Mouse (Mus musculus): Measurements from ENCODE around the gene Cyp2c23. TPM values are rescaled to one million over a fixed set of nuclear protein-coding genes. Genes with fewer than 3 reads are reported as not detected.

The Cyp2c23 gene
- total RNA-seq, 2 experiments from 2014 or later = not detected

GRCm38 (mm10) chr19:44026956-44027530, 2.0 kb downstream of the Cyp2c23 start:
- intact Hi-C loops (cut with DNase I) = no loop called here
- no peak for DNase-seq

- intact Hi-C loops (cut with DNase I) = no loop called here
- no peak for DNase-seq
These were observed 4.0 kb downstream of the Cyp2c23 start for GRCm38 (mm10) chr19:44024921-44025585.

- intact Hi-C loops (cut with DNase I) = no loop called here
- DNase-seq = peak; percentile 2
These were observed 5.9 kb downstream of the Cyp2c23 start for GRCm38 (mm10) chr19:44023066-44023465.

DNA sequence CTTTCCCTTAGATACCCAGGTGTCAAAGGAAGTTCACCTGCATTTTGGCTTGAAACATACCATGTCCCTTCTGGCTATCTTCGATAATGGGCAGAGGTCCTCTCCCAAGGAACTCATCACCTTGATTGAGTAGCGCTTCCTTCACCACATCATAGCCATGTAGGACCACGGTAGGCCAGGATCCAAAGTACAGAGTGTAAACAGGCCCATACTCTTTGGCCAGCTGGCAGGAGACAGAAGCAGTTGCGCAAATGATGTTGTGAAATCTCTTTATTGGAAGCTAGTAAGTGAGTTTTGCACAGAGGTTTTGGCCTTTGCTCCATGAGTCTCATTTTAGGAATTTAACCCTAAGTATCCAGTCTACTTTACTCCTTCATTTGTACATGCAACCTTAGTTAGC, 7.5 kb downstream of the Cyp2c23 start:
- DNase-seq = no peak
- intact Hi-C loops (cut with DNase I) = no loop called here

GRCm38 (mm10) chr19:44019739-44020138, 9.3 kb downstream of the Cyp2c23 start:
- DNase-seq = no peak
- intact Hi-C loops (cut with DNase I) = no loop called here

- DNase-seq = no peak
- intact Hi-C loops (cut with DNase I) = no loop called here
These were observed 15.1 kb downstream of the Cyp2c23 start for GRCm38 (mm10) chr19:44013862-44014261.

DNA sequence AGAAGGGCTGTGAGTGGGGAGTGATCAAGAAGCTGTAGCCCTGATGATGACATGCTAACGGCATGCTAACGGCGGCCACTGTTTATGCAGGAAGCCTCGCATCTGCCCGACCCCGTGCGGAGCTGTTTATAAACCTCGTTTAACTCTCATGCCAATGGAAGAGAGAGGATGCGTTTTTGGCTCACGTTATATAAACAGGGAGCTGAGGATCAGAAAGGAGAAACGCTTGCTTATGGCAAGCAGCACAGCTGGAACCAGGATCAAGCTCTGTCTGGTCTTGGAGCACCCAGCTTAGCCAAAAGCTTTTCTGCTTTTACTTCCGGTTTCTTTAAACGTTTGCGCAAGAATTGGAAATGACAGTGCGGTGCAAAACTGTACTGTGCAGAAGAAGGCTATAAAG, 20.2 kb downstream of the Cyp2c23 start:
- intact Hi-C loops (cut with DNase I) = no loop called here
- peak; percentile 3 for DNase-seq

DNA sequence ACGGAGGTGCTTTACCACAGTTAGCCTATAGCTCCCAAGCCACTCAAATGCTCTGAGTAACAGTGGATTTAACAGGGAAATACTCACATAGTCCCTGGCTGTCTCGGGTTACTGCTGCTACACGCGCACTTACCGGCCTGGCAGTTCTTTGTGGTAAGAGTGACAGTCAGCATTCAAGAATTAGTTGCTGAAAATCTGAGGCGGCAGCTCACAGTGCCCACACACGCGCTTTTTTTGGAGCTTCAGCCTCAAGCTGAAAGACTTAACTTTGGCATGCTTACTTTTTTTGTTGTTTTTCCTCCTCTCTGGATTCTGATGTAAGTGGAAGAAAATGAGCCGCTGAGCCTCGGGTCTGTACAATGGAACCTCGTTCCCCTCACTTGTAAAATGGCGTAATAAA, 21.8 kb downstream of the Cyp2c23 start:
- no peak for DNase-seq
- intact Hi-C loops (cut with DNase I) = no loop called here

GRCm38 (mm10) chr19:44005025-44005424, 24.0 kb downstream of the Cyp2c23 start:
- DNase-seq = no peak
- intact Hi-C loops (cut with DNase I) = no loop called here

GRCm38 (mm10) chr19:44004261-44004660, 24.7 kb downstream of the Cyp2c23 start:
- no peak for DNase-seq

DNA sequence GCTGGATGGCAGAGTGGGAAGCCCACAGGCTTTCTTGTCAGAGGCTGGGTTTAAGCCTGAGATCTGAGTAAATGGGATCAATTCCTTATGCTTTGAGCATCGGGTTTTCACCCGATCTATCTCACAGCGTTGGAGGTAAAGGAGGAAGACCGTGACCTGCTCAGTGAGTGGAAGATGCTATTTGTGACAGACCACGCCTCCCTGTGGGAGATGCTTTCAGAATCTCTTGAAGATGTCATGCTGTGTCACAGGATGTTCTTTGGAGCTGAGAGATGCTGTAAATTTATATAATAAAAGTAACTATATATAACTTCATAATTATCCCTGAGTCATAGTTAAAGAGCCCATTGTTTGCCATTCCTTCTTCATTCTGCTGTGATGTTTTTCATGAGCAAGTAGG, 28.3 kb downstream of the Cyp2c23 start:
- no peak for DNase-seq
- intact Hi-C loops (cut with DNase I) = no loop called here

More at GRCm38 (mm10) chr19:44004261-44004660, 24.7 kb downstream of the Cyp2c23 start:
- intact Hi-C loops (cut with DNase I) = no loop called here

DNA sequence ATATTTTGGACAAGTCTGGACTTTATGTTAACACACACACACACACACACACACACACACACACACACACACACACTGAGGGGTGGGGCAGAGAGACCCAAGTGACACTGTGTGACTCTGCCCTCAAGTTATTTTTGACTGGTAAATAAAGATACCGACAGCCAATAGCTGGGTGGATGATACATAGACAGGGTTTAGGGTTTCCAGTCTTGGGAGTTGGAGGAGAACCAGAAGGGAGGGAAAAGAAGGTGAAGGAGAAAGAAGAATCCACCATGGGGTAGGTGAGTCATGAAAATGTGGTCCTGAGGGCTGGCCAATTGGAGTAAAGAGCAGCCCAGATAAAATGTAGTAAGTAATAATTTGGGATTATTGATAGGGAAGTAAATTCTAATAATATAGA, 28.9 kb downstream of the Cyp2c23 start:
- intact Hi-C loops (cut with DNase I) = no loop called here
- DNase-seq = no peak

DNA sequence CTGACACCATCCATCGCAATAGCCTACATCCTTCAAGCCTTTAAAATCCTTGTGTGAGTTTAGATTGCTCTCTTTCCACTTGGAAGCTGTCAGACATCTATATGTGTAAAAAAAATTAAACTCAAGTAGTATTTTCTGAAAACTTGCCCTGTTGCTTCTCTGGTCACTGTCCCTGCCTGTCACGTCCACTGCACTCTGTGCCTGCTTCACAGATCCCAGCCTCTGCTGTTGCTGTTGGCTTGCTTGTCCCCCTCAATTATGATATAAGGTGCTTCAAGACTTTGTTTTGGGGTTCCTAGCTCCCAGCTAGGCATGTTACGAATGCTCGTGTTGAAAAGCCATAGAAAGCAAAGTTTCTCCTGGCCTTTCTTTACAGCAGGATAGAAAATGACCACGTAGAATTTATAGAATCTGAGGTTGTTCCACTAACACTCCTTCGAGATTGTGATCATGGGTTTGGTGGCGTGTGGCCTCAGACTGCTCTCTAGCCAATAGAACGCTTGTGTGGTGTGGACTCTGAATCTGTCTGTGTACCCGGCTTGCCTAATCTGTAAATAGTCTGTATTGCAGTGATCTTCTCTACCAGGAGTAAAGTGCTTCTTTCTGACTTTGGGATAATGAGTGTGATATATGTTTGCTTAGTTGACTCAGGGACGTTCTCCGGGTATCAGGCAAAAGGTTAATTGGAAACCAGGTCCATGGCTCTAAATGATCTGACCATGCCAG, 30.0 kb downstream of the Cyp2c23 start:
- no peak for DNase-seq
- intact Hi-C loops (cut with DNase I) = no loop called here

DNA sequence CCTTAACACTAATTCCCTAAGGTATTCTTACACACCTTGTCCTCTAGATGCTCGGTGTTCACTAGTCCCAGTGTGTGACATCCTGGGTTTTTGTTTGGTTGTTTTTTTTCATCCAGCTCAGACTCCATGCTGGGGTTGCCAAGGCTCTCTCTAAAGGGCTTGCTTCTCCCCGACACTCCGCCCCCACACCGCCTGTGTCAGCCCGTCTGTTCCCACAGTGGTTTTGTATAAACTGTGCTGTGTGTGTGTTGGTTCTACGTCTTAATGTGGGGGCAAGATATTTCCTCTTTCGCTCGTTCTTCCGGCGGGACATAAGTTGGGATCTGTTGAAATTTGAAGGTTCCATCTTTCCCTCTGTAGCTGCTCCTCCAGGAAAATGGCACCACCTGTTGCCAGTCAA, 30.9 kb downstream of the Cyp2c23 start:
- intact Hi-C loops (cut with DNase I) = no loop called here
- no peak for DNase-seq

DNA sequence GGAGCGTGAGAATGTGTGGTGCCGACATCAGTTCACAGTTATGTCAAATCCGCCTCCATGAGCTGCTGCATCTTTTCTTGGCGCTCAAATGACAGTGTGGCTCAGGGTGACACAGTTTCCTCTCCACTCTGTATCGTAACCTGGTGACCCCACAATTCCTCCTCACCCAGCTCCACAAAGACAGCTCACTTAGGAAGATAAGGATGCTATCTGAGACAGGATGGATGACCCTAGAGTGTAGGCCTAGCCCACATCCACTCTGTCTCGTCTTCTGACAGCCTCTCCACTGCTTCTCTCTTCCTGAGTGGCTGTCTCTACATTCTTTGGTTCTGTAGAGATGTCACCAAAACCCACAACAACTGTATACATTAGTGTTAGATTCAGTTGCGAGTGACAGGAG, 33.6 kb downstream of the Cyp2c23 start:
- intact Hi-C loops (cut with DNase I) = no loop called here
- DNase-seq = no peak

DNA sequence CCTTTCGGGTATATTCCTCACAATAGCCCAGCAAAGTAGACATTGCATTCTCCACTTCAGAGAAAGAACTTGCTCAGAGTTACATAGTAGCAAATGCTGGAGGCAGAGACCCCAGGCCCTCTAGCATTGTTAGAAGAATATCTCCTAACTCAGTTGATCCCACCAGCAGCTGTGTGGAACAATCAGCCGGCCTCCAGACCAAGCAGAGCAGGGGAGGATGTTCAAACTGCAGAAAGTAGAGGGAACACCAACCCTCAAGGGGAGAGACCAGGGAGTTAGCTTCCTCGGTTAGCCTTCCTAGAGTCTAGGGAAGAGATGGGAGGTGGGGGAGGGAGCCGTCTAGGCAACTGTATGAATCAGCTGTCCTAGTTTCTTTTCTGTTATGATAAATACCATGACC, 36.5 kb downstream of the Cyp2c23 start:
- DNase-seq = no peak
- intact Hi-C loops (cut with DNase I) = no loop called here

DNA sequence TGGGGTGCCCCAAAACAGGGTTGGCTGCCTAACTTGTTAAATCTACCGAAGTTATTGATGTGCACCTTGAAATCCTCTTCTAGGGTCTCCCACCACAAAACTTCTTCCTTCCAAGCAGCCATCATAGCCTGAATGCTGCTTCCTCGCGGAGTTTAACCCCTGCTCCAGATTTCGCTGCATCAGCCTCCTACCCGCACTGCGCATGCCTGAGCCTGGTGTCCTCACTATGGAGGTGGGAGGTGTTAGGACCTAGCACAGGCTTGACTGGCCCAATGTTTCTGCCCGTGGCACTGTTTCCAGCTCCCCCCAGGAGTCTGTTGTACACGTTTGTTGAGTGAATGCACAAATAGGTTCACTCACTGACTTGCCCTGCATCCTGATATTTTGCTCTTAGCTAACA, 38.6 kb downstream of the Cyp2c23 start:
- no peak for DNase-seq
- intact Hi-C loops (cut with DNase I) = no loop called here

- no peak for DNase-seq
- intact Hi-C loops (cut with DNase I) = no loop called here
These were observed 42.8 kb downstream of the Cyp2c23 start, which contains the start of gene Cpn1 for GRCm38 (mm10) chr19:43986069-43986794. Gene Cpn1, minus strand, starts transcription at chr19:43986556.

GRCm38 (mm10) chr19:43981992-43982391, 47.0 kb downstream of the Cyp2c23 start:
- no peak for DNase-seq
- intact Hi-C loops (cut with DNase I) = no loop called here

GRCm38 (mm10) chr19:43980711-43981110, 48.3 kb downstream of the Cyp2c23 start:
- intact Hi-C loops (cut with DNase I) = no loop called here
- no peak for DNase-seq

DNA sequence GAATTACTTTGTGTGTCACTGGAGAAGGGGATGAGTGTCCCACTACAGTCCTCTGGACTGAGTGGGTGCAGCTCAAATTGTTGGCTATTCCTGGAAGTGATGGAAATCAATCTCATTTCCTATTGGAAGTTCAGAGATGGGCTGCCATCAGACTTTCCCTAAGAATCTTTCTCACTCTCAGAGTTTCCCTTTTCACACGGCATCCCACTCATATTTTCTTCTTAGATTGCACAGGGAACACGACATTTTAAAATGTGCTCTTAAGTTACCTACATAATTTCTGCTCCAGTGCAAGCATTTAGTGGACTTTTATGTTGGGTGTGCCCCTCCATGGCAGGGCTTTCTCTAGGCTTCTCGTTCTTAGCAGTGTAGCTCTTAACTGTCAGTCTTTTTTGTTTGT, 51.2 kb downstream of the Cyp2c23 start:
- intact Hi-C loops (cut with DNase I) = no loop called here
- DNase-seq = no peak
